Mouse (Mus musculus) lung, postnatal 0 days (tissue): ENCODE data around the gene Il1a.

Experiments used
- CTCF ChIP-seq: IDR thresholded peaks from 2 replicates; pipeline ENCODE4 v1.5.1; 2016; ENCODE audit warnings: antibody characterized with exemption, mild to moderate bottlenecking
- EP300 ChIP-seq: IDR thresholded peaks from 2 replicates; pipeline ENCODE4 v1.6.1; 2016; ENCODE audit warnings: antibody characterized with exemption, mild to moderate bottlenecking, control low read depth

DNA sequence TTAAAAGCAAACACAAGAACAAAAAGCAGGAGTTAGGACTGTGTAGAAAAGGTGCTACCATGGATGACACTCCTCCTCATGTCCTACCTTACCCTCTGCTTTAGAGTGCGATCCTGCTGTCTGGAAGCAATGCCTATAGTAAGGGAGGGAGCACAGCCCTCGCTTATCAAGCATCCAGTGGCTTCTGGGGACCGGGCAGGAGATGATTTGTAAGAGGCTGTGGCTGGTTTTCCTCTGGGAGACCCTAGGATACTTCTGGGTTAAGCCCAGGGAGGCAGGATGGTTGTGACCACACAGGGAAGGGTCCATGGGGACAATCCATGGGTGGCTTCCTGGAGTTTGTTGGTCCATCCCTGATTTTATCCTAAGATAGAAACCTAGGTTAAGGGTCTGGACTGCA is 49.1 kb downstream of the Il1a start:
- TF ChIP-seq CTCF (no peak), EP300 (no peak)
